Mouse (Mus musculus) liver, adult (tissue): ENCODE measurements around the gene Gm45234.

Experiments used
- GATA4 ChIP-seq: IDR thresholded peaks from 2 replicates; pipeline ENCODE4 v1.6.1; 2014; ENCODE audit warnings: mild to moderate bottlenecking, low read length; ENCODE audit not compliant: insufficient replicate concordance

Gm45234 gene

GRCm38 (mm10) chr6:124702102-124702783, 53.6 kb downstream of the Gm45234 start:
- TF ChIP-seq GATA4, result no peak

- no peak for TF ChIP-seq GATA4
Observed at GRCm38 (mm10) chr6:124701338-124701737, 54.5 kb downstream of the Gm45234 start.

GRCm38 (mm10) chr6:124699962-124700610, 55.7 kb downstream of the Gm45234 start:
- TF ChIP-seq GATA4, result no peak

GRCm38 (mm10) chr6:124699366-124699765, 56.5 kb downstream of the Gm45234 start:
- TF ChIP-seq GATA4, result no peak

- no peak for TF ChIP-seq GATA4
Observed at GRCm38 (mm10) chr6:124698751-124699150, 57.1 kb downstream of the Gm45234 start.

- no peak for TF ChIP-seq GATA4
Observed at GRCm38 (mm10) chr6:124696441-124697150, 59.2 kb downstream of the Gm45234 start.

- no peak for TF ChIP-seq GATA4
Observed at GRCm38 (mm10) chr6:124694166-124694955, 61.5 kb downstream of the Gm45234 start.

- no peak for TF ChIP-seq GATA4
Observed at GRCm38 (mm10) chr6:124693243-124693981, 62.4 kb downstream of the Gm45234 start.

GRCm38 (mm10) chr6:124690517-124690916, 65.3 kb downstream of the Gm45234 start:
- TF ChIP-seq GATA4, result no peak
